Mouse (Mus musculus) bone marrow, adult 2 months (tissue): ENCODE data around the gene Sp100.

Source experiments
- CTCF ChIP-seq: fragments of 200-500 bp; IDR thresholded peaks from 2 replicates; pipeline ENCODE4 v1.5.1; 2011; ENCODE audit warnings: low read length, control low read depth; ENCODE audit not compliant: control insufficient read depth, insufficient read depth
- POLR2A ChIP-seq: fragments of 200-500 bp; IDR thresholded peaks from 2 replicates; pipeline ENCODE4 v1.6.1; 2011; ENCODE audit warnings: low read depth, mild to moderate bottlenecking, control low read depth, low read length, borderline replicate concordance; ENCODE audit not compliant: control insufficient read depth

- TF ChIP-seq CTCF (no peak), POLR2A (no peak)
These were observed 80.7 kb downstream of the Sp100 start for GRCm38 (mm10) chr1:85730471-85730870.
